Mouse (Mus musculus) C2C12 (cell line): ENCODE results near the gene Zranb2. TPM values are rescaled to one million over a fixed set of nuclear protein-coding genes. Genes with fewer than 3 reads are reported as not detected.

Experiments
- H3K27me3 ChIP-seq: one replicate; pipeline ENCODE4 v1.6.1; 2011; ENCODE audit not compliant: control insufficient read depth, insufficient read depth, insufficient read length
- H3K36me3 ChIP-seq: one replicate; pipeline ENCODE4 v1.6.1; 2011; ENCODE audit not compliant: control insufficient read depth, insufficient read depth
- H3K4me3 ChIP-seq: one replicate; pipeline ENCODE4 v1.5.1; 2011; ENCODE audit warnings: mild to moderate bottlenecking, control low read depth; ENCODE audit not compliant: poor library complexity, insufficient read depth, severe bottlenecking
- H3K79me2 ChIP-seq: one replicate; pipeline ENCODE4 v1.6.1; 2011; ENCODE audit not compliant: control insufficient read depth, insufficient read depth
- H3K79me3 ChIP-seq: one replicate; pipeline ENCODE4 v1.6.1; 2011; ENCODE audit warnings: low read depth, control low read depth
- H3ac ChIP-seq: one replicate; pipeline ENCODE3; 2011; ENCODE audit warnings: low read depth; ENCODE audit not compliant: control insufficient read depth, insufficient read length
- CEBPB ChIP-seq: IDR thresholded peaks from one replicate; pipeline ENCODE4 v1.6.1; 2011; ENCODE audit warnings: low read depth, mild to moderate bottlenecking, control low read depth, moderate library complexity
- CTCF ChIP-seq: IDR thresholded peaks from one replicate; pipeline ENCODE4 v1.5.1; 2011; ENCODE audit not compliant: control insufficient read depth, insufficient read depth, insufficient read length
- FOSL1 ChIP-seq: IDR thresholded peaks from one replicate; pipeline ENCODE4 v1.8.0; 2011; ENCODE audit warnings: mild to moderate bottlenecking, low read length; ENCODE audit not compliant: poor library complexity, insufficient read depth, severe bottlenecking
- MAX ChIP-seq: IDR thresholded peaks from one replicate; pipeline ENCODE4 v1.6.1; 2011; ENCODE audit warnings: mild to moderate bottlenecking, control low read depth
- MYOD1 ChIP-seq: IDR thresholded peaks from one replicate; pipeline ENCODE4 v1.6.1; 2011; ENCODE audit warnings: low read depth; ENCODE audit not compliant: control insufficient read depth, insufficient read length
- MYOG ChIP-seq: IDR thresholded peaks from one replicate; pipeline ENCODE4 v1.6.1; 2011; ENCODE audit not compliant: control insufficient read depth, insufficient read length; ENCODE audit errors: extremely low read depth
- USF1 ChIP-seq: IDR thresholded peaks from one replicate; pipeline ENCODE4 v1.6.1; 2011; ENCODE audit warnings: low read depth, mild to moderate bottlenecking, control low read depth, moderate library complexity
- polyA plus RNA-seq: library from polyadenylated mRNA; unstranded; fragments of >200 nt; fragmentation: generic; extraction: Trizol; gene quantifications from one replicate; pipeline ENCODE4 v1.2.1, GENCODE M21; 2012; ENCODE audit warnings: missing spikeins

Zranb2 gene
- polyA plus RNA-seq, 1 experiment: 16.6 TPM

GRCm38 (mm10) chr3:157520433-157520832 lies 13.5 kb upstream of the Zranb2 start:
- Histone ChIP-seq H3K79me3 (no peaks in the 10 kb centered on the region), H3K36me3 (no peaks in the 10 kb centered on the region), H3ac (no peak overlapping the region), H3K4me3 (no peak overlapping the region), H3K79me2 (no peaks in the 10 kb centered on the region), H3K27me3 (no peaks in the 10 kb centered on the region)
- TF ChIP-seq CTCF (no peak), MAX (no peak), USF1 (no peak), CEBPB (no peak), MYOD1 (no peak), MYOG (no peak), FOSL1 (no peak)

GRCm38 (mm10) chr3:157523834-157524233 lies 10.1 kb upstream of the Zranb2 start:
- TF ChIP-seq CTCF (no peak), USF1 (no peak), CEBPB (no peak), MAX (no peak), MYOG (no peak), FOSL1 (no peak), MYOD1 (no peak)
- H3K4me3 ChIP-seq: no peak overlapping the region
- no peaks in the 10 kb centered on the region for H3K27me3 ChIP-seq
- H3K36me3 ChIP-seq: no peaks in the 10 kb centered on the region
- H3K79me2 ChIP-seq: no peaks in the 10 kb centered on the region
- H3ac ChIP-seq: no peak overlapping the region
- no peaks in the 10 kb centered on the region for H3K79me3 ChIP-seq

- no peaks in the 10 kb centered on the region for H3K27me3 ChIP-seq
- H3K36me3 ChIP-seq: peaks cover 10% of the 10 kb centered on the region
- H3K79me2 ChIP-seq: peaks cover 25% of the 10 kb centered on the region
- H3K79me3 ChIP-seq: peaks cover 22% of the 10 kb centered on the region
- no peak overlapping the region for H3ac ChIP-seq
- H3K4me3 ChIP-seq: no peak overlapping the region
- TF ChIP-seq MYOG: no peak
- no peak for TF ChIP-seq CEBPB
Measured at GRCm38 (mm10) chr3:157531585-157531984, 2.4 kb upstream of the Zranb2 start.

- H3K27me3 ChIP-seq: no peaks in the 10 kb centered on the region
- peaks cover 47% of the 10 kb centered on the region for H3K79me3 ChIP-seq
- TF ChIP-seq CEBPB: no peak
- no peak for TF ChIP-seq USF1
- no peak for TF ChIP-seq MYOD1
- no peak for TF ChIP-seq CTCF
- no peak for TF ChIP-seq FOSL1
- no peak for TF ChIP-seq MAX
- no peak for TF ChIP-seq MYOG
- peaks cover 59% of the 10 kb centered on the region for H3K79me2 ChIP-seq
- H3ac ChIP-seq: peak overlapping the region; percentile 99
- peaks cover 43% of the 10 kb centered on the region for H3K36me3 ChIP-seq
- peak overlapping the region; percentile 74 for H3K4me3 ChIP-seq
Measured at GRCm38 (mm10) chr3:157534786-157535415, 941 bp downstream of the Zranb2 start.

- Histone ChIP-seq H3ac (no peak overlapping the region), H3K79me3 (no peaks in the 10 kb centered on the region), H3K27me3 (no peaks in the 10 kb centered on the region), H3K4me3 (no peak overlapping the region), H3K36me3 (peaks cover 64% of the 10 kb centered on the region), H3K79me2 (no peaks in the 10 kb centered on the region)
- TF ChIP-seq FOSL1 (no peak), MYOG (no peak), USF1 (no peak), CEBPB (no peak), CTCF (no peak), MYOD1 (no peak), MAX (no peak)
Measured at GRCm38 (mm10) chr3:157549323-157549722, 15.4 kb downstream of the Zranb2 start.

- Histone ChIP-seq H3K4me3 (no peak overlapping the region), H3K79me3 (no peaks in the 10 kb centered on the region), H3K79me2 (no peaks in the 10 kb centered on the region), H3K36me3 (peaks cover 57% of the 10 kb centered on the region), H3K27me3 (no peaks in the 10 kb centered on the region), H3ac (no peak overlapping the region)
- TF ChIP-seq MYOD1 (no peak), USF1 (no peak), CTCF (no peak), MAX (no peak)
Measured at GRCm38 (mm10) chr3:157549758-157550600, 16.0 kb downstream of the Zranb2 start.
